Mouse (Mus musculus) fat pad, adult 2 months (tissue): ENCODE data around the gene Zdhhc21.

Experiments
- DNase-seq: peaks from one replicate; pipeline ENCODE4 v3.0.0-alpha.2; 2011; ENCODE audit warnings: low read depth, low spot score; ENCODE audit errors: extremely low read depth

The Zdhhc21 gene

GRCm38 (mm10) chr4:82859131-82860125, at the start of gene Zdhhc21:
TSS of gene Zdhhc21 (minus strand) at chr4:82859958.
- no peak for DNase-seq

- no peak for DNase-seq
Observed at GRCm38 (mm10) chr4:82895227-82895626, 35.5 kb upstream of the Zdhhc21 start.

GRCm38 (mm10) chr4:82892247-82892646, 32.5 kb upstream of the Zdhhc21 start:
- no peak for DNase-seq

DNA sequence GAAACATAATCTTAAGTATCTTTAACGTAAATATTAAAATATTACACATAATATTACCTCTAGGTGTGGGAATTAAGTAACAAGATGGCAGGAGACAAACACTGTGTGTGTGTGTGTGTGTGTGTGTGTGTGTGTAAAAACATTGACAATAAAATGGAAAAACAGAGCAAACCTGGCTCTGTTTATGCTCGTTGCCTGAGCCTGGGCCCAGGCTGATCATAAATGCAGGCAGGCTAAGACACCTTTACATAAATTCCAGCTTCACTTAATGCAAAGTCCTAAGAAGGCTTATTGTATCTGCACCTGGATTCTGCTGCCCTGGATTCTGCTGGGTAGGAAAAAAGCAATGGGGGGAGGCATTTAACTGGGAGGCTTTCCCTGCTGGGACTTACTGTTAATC, 31.8 kb upstream of the Zdhhc21 start:
- DNase-seq, result no peak

GRCm38 (mm10) chr4:82891049-82891448, 31.3 kb upstream of the Zdhhc21 start:
- no peak for DNase-seq

DNA sequence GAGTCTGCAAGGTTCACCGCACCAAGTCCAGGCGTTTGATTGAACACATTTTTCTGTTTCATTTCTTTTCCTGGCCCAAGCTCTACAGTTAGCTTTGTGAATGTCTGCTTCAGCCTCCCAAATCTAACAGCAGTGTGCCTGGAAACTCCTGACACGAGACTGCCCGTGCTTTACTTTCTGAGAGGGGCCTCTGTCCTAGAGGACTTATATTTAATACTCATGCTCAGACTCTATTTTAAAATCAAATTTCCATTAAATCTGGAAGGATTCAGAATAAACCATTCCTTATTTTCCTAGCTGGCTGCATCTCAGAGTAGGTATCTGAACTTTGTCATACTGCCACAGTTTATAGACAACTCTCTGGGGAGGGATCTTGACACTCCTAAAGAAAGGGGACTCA, 30.8 kb upstream of the Zdhhc21 start:
- DNase-seq, result no peak

DNA sequence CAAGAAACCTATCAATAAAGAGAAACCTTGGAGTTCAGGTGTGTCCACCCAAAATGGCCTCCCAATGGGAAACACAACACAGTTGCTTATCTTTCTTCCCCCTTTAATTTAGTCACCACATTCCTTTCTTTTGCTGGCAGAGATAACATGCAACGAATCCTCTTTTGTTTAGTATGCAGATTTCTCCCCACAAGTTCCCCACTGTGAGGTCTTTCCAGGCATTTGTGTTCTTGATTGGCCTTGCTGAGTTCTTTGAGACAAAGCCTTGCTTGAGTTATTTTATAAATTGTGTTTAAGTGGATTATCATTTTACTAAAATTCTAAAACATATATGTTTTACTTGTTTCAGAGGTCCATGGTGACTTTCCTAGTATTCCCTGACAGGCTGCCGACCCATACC, 26.4 kb upstream of the Zdhhc21 start:
- DNase-seq, result no peak

GRCm38 (mm10) chr4:82885535-82885913, 25.8 kb upstream of the Zdhhc21 start:
- DNase-seq, result peak; percentile 18

DNA sequence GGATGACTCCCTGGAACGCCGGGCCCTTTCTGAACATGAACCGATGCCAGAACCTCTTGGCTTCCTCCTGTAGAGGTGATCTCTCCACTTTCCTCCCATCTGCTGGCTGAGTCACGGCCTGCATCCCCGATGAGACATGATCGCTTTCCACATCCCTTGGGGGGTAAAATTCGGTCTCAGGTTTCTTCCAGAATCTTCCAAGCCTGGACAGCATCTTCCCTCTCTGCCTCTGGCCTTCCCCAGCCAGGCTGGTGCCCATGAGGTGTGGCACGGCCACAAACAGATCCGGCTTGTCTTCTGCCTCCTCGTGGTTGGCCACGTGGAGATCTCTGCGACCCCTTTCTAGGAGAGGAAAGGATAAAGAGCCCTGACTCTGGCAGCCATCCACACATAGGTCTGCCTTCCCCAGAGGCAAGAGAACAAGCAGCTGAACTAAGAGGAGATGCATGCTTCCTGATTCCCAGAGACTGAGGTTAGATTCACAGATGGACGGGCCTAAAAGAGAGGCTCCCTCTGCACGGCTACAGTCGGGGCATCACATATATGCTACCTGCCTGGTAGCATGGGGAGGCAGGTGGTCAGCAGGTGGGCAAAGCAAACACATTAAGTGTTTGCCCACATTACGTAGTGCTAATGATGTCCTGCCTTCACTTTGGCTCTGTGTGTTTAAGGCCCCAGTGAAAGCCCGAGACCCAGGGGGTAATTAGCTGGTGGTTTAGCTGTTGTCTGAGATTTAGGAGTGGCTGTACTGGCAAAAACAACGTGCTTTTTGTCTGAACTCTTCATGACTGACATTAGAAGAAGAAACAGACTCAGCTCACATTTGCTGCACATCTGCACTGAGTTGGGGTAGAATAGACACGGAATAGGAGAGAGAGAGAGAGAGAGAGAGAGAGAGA, 25.1 kb upstream of the Zdhhc21 start, which contains the start of gene Cer1:
Cer1 (minus strand) TSS at position 513 of the 899 bp plus-strand sequence.
- DNase-seq, result no peak

DNA sequence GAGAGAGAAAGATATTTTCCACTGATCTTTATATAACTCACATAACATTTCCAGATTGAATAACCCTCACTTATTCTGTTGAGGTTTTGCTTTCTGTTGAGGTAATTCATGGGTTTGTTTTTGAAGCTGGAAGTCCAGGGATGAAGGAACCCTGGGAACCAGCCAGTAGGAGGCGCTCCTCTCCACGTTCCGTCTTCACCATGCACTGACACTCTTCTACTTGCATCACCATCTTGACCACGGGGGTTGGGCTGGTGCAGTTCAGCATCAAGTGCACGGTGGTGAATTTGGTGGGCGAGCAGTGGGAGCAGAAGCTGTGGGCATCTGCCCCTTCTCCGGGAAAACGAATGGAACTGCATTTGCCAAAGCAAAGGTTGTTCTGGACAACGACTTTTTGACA, 22.7 kb upstream of the Zdhhc21 start:
- no peak for DNase-seq

DNA sequence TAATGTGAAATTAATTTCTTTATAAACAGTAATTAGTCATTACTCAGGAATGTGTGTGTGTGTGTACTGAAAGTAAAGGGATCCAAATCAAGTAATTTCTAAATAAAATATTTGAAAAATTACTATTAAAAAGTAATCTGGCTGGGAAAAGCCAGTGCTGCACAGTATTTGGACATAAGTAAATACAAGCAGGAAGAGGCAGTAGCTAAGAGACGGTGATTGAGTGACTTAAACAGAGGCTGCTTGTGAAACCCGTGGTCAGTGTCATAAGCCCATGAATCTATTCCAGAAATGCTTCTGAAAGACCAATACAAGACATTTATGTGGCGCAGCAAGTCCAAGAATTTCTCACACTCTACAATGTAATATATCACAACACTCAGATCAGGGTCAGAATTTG, 21.6 kb upstream of the Zdhhc21 start:
- DNase-seq, result no peak

DNA sequence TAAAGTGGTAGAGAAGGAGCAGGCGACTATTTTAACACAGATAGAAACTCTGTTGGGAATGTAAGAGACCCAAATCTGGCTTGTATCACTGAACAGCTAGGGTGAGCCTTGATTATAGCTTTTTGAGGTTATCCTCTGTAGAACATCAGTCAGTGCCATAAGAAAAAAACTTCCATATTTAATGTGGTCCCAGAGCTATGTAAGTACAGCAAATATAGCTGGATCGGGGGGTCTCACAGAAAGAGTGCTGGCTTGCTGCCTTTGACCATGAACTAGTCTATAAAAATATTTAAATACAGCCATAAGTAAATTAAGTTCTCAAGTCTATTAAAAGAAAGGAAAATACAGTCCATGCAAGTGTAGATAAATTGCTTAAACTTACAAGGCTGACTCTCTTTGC, 20.5 kb upstream of the Zdhhc21 start:
- no peak for DNase-seq

- DNase-seq, result no peak
Observed at GRCm38 (mm10) chr4:82879152-82879551, 19.4 kb upstream of the Zdhhc21 start.

DNA sequence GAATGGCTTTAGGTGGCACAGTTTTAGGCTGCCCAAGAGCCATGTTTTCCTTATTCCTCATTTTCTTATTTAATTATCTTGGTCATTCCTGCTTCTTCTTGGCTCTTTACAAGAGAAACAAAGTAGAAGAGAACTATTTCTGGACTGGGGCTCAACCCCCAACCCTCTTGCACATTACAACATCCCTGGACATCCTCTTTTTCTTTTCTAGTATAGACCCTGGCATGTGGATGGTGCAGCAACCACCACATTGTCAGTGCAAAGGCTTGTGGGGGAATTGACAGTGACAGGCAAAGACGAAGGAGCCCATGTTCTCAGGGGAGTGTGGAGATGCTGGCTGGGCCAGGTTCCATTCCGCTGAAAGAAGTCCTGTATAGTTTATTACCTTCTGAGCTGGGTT, 16.9 kb upstream of the Zdhhc21 start:
- no peak for DNase-seq

DNA sequence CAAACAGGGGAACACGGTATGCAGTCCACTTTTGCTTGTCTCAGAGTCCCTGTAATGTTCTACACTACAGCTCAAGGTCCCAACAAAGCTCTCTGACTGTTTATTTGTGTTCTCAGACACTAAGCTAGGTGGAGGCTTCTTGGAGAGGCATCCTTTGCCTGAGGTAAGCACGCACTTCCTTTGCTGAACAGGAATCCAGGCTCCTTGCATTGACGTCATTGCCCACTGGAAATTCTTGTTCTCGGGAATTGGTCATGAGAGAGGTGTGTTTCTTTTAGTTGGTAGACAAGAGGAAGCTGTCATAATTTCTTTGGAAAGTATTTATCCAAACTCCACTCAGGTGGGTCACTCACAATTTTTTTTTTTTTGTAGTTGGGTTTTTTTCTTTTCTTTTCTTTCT, 15.8 kb upstream of the Zdhhc21 start:
- no peak for DNase-seq

DNA sequence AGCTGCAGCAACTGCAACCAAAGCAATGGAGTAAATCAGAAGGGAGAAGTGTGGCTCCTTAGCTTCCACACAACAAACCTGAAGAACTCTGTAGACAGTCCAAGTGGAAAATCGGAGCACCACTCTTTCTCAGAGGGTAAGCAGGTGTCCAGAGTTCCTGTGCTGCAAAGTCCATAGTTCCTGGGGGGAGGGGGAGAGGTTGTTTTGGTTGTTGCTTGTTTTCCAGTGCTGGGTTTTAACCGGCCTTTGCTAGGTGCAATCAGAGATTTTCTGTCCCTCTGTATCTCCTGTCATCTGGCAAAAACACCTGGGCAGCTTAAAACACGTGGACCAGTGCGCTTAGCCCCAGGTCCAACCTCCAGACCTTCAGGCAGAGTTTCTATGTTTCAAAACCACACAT, 15.0 kb upstream of the Zdhhc21 start:
- DNase-seq, result no peak

GRCm38 (mm10) chr4:82872548-82872947, 12.8 kb upstream of the Zdhhc21 start:
- DNase-seq, result no peak

- DNase-seq, result no peak
Observed at GRCm38 (mm10) chr4:82872121-82872520, 12.4 kb upstream of the Zdhhc21 start.

DNA sequence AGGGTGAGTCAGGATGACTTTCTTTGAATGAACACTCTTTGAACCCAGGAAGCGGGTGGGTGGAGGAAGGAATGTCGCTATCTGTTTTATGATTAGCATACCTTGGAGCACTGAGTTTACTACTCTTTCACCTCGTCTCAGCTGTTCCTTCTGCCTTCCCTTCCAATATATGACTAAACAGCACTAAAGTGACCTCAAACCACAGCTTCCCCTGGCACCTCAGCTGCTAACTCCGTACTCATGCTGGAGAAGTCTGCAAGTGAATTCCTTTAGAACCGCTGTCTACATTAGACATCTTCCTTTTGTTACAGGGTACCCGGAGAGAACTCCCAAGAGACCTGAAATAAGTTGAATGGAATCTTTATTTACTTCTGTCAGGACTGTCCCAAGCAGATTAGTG, 11.2 kb upstream of the Zdhhc21 start:
- DNase-seq, result no peak

GRCm38 (mm10) chr4:82867731-82868445, 8.1 kb upstream of the Zdhhc21 start:
- no peak for DNase-seq

DNA sequence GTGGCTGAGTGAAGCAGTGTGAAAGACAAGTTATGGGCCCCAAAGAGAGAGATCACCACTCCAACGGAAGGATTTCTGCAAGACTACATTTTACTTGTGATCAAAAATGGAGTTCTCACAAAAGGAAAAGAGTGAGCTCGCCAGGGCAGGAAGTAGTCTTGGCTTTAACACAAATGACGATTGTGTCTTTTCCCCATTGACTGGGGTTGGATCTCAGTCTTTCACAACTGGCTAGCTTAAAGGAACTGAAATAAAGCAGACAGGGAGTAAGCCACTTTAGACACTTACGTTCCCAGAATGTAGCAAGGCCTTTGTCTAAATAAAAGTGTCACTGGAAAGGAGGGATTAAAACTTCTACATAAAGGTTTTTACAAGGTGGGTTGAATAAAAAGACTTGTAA, 7.4 kb upstream of the Zdhhc21 start:
- DNase-seq, result no peak
